Mouse (Mus musculus) lung, postnatal 0 days (tissue): ENCODE results near the gene Pdpn. TPM values are rescaled to one million over a fixed set of nuclear protein-coding genes. Genes with fewer than 3 reads are reported as not detected.

Experiments used
- ATAC-seq: fragments of 200-750 bp; cut with Nextera tagmentation; 2 replicates; pipeline ENCODE4 v1.8.0; 2017; ENCODE audit warnings: moderate library complexity
- DNase-seq: peaks from one replicate; pipeline ENCODE4 v3.0.0-alpha.2; 2016; ENCODE audit warnings: low spot score
- H3K27ac ChIP-seq: fragments of 300-500 bp; sonication (generic); 2 replicates; pipeline ENCODE4 v1.5.1; 2014; ENCODE audit warnings: antibody characterized with exemption, mild to moderate bottlenecking, low read length, mixed read lengths
- H3K27me3 ChIP-seq: fragments of 300-500 bp; sonication (generic); replicated peaks from 2 replicates; pipeline ENCODE4 v1.6.1; 2014; ENCODE audit warnings: low read length, mixed read lengths; ENCODE audit not compliant: insufficient read depth
- H3K36me3 ChIP-seq: fragments of 300-500 bp; sonication (generic); 2 replicates; pipeline ENCODE4 v1.6.1; 2014; ENCODE audit warnings: low read length, mixed read lengths; ENCODE audit not compliant: insufficient read depth
- H3K4me1 ChIP-seq: fragments of 300-500 bp; sonication (generic); 2 replicates; pipeline ENCODE4 v1.6.1; 2014; ENCODE audit warnings: antibody characterized with exemption, low read depth, low read length, mixed read lengths; ENCODE audit not compliant: insufficient read depth
- H3K4me2 ChIP-seq: fragments of 300-500 bp; sonication (generic); replicated peaks from 2 replicates; pipeline ENCODE4 v1.6.1; 2014; ENCODE audit warnings: low read depth, mild to moderate bottlenecking, low read length, moderate library complexity, mixed read lengths
- H3K4me3 ChIP-seq: fragments of 300-500 bp; sonication (generic); 2 replicates; pipeline ENCODE4 v1.5.1; 2014; ENCODE audit warnings: low read depth, low read length
- H3K9ac ChIP-seq: fragments of 300-500 bp; sonication (generic); replicated peaks from 2 replicates; pipeline ENCODE4 v1.6.1; 2014; ENCODE audit warnings: low read depth, mild to moderate bottlenecking
- H3K9me3 ChIP-seq: fragments of 300-500 bp; sonication (generic); 2 replicates; pipeline ENCODE4 v1.6.1; 2016; ENCODE audit warnings: low read length, mixed read lengths
- CTCF ChIP-seq: IDR thresholded peaks from 2 replicates; pipeline ENCODE4 v1.5.1; 2016; ENCODE audit warnings: antibody characterized with exemption, mild to moderate bottlenecking
- EP300 ChIP-seq: IDR thresholded peaks from 2 replicates; pipeline ENCODE4 v1.6.1; 2016; ENCODE audit warnings: antibody characterized with exemption, mild to moderate bottlenecking, control low read depth
- WGBS: fragments of 180-500 bp; shearing (Covaris S2); extraction: QIAGEN DNeasy Blood & Tissue Kit; methylation state at CpG from one replicate; pipeline ENCODE4 v1.1.7; 2014; 5-methylcytosine and 5-hydroxymethylcytosine counted together
- polyA plus RNA-seq: library from polyadenylated mRNA; unstranded; fragments of >200 nt; fragmentation: Nextera tagmentation; extraction: Ambion mirVana; gene quantifications from 2 replicates; pipeline ENCODE4 v1.2.1, GENCODE M21; 2015

Gene Pdpn
- polyA plus RNA-seq, 1 experiment from 2014 or later = 118 TPM

GRCm38 (mm10) chr4:143301875-143302274 is 2.5 kb upstream of the Pdpn start:
- H3K36me3 ChIP-seq = no peaks in the 10 kb centered on the region
- WGBS = 39% methylated on average over 4 of the region's 4 CpGs
- no peaks in the 10 kb centered on the region for H3K4me1 ChIP-seq
- ATAC-seq = no peak
- H3K9ac ChIP-seq = no peak overlapping the region
- H3K27ac ChIP-seq = no peak overlapping the region
- peaks cover 8% of the 10 kb centered on the region; the same call in 1 of the 2 replicates for H3K27me3 ChIP-seq
- TF ChIP-seq CTCF (no peak), EP300 (no peak)
- H3K4me2 ChIP-seq = no peak overlapping the region
- no peaks in the 10 kb centered on the region for H3K9me3 ChIP-seq
- no peak for DNase-seq
- no peak overlapping the region for H3K4me3 ChIP-seq

DNA sequence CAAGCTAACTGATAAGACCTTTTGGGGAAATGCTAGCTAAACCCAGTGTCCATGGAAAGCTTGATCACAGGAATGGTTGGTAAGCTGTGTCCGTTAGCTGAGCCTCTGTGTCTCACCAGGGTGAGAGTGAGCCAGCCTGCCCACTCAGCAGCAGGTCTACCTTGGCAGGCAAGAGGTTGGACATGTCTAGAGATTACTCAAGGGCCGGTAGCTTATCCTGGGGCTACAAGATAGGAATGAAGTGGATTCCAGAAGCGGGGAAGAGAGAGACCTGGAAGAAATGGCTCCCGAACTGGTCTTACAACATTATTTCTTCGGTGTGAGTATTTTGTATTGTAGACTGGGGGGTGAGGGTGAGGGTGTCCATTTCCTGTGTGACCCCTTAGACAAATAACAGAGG is 1.7 kb upstream of the Pdpn start:
- Histone ChIP-seq H3K4me3 (no peak overlapping the region), H3K9ac (no peak overlapping the region), H3K4me2 (no peak overlapping the region), H3K27ac (no peak overlapping the region), H3K4me1 (no peaks in the 10 kb centered on the region), H3K9me3 (no peaks in the 10 kb centered on the region), H3K36me3 (no peaks in the 10 kb centered on the region), H3K27me3 (peaks cover 8% of the 10 kb centered on the region; the same call in 1 of the 2 replicates)
- DNase-seq (peak; percentile 61), ATAC-seq (peak; percentile 61)
- TF ChIP-seq CTCF = no peak
- TF ChIP-seq EP300 = peak; percentile 64
- WGBS = 36% methylated on average over 5 of the region's 5 CpGs

DNA sequence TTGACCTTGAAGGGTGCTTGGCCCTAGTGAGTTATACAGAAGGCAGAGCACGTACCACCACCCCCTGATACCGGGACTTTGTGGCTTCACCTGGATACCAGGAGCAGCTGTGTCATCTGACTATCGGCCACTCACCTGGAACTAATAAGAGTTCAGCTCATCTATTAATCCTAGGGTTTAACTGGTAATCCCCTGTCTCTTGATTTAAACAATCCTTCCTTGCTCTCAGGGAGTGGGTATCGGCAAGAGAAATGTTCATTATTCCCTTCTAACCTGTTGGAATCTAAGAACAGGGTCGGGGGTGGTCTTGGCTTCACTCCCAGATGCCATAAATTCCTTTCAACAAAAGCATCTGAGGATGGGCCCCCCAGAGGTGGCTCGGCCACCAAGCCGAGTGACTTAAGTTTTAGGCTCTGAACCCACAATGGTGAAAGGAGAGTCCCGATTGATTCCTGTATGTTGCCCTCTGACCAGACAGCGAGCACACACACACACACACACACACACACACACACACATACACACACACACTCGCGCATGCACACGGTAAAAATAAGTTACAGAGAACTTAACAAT is 837 bp upstream of the Pdpn start:
- TF ChIP-seq EP300 (no peak), CTCF (no peak)
- H3K4me3 ChIP-seq = no peak overlapping the region
- H3K36me3 ChIP-seq = no peaks in the 10 kb centered on the region
- no peak overlapping the region for H3K27ac ChIP-seq
- DNase-seq (no peak), ATAC-seq (no peak)
- H3K4me1 ChIP-seq = no peaks in the 10 kb centered on the region
- WGBS = 13% methylated on average over 12 of the region's 12 CpGs
- peaks cover 8% of the 10 kb centered on the region; the same call in 1 of the 2 replicates for H3K27me3 ChIP-seq
- no peaks in the 10 kb centered on the region for H3K9me3 ChIP-seq
- peak overlapping the region; percentile 58 for H3K4me2 ChIP-seq
- no peak overlapping the region for H3K9ac ChIP-seq

GRCm38 (mm10) chr4:143298431-143299315 is 691 bp downstream of the Pdpn start:
- TF ChIP-seq CTCF = no peak
- no peak for TF ChIP-seq EP300
- Histone ChIP-seq H3K4me2 (peak overlapping the region; percentile 58), H3K36me3 (no peaks in the 10 kb centered on the region), H3K9ac (peak overlapping the region; percentile 9; the same call in 1 of the 2 replicates), H3K27ac (0 out of 2 replicates have a peak overlapping the region, but pooled peaks have one; percentile 28), H3K27me3 (peaks cover 8% of the 10 kb centered on the region; the same call in 1 of the 2 replicates), H3K4me1 (0 out of 2 replicates have a peak, but pooled peaks cover 4% of the 10 kb centered on the region), H3K4me3 (peak overlapping the region; percentile 24), H3K9me3 (no peaks in the 10 kb centered on the region)
- ATAC-seq (no peak), DNase-seq (peak; percentile 13)
- 10% methylated on average over 24 of the region's 24 CpGs for WGBS

DNA sequence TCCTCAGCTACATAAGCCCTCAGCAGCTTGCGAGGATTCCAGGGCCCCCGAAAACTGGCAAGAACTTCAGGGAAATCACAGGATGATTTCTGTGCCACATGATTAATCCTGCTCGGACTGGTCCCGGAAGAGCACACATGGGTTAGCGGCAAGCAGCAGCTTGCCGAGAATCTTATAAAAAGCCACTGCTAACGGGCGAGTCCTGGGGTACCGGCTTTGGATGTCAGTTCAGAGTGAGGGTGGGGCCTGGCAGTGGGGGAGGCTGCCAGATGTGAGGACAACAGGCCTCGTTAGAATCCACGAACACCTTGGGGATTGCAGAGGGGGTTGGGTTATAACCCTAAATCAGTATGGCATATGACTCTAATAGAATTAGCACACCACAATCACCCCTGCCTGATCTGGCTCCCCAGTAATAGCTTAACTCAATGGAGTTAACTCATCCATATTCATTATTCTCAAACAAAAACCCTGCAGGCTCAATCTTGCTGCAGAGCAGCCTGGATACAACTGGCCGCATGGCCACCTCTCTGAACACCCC is 2.3 kb downstream of the Pdpn start:
- H3K9me3 ChIP-seq = no peaks in the 10 kb centered on the region
- 16% methylated on average over 12 of the region's 12 CpGs for WGBS
- peaks cover 8% of the 10 kb centered on the region; the same call in 1 of the 2 replicates for H3K27me3 ChIP-seq
- 0 out of 2 replicates have a peak overlapping the region, but pooled peaks have one; percentile 5 for H3K4me3 ChIP-seq
- no peak overlapping the region for H3K9ac ChIP-seq
- peak overlapping the region; percentile 41 for H3K4me2 ChIP-seq
- DNase-seq (no peak), ATAC-seq (no peak)
- TF ChIP-seq EP300 = no peak
- TF ChIP-seq CTCF = no peak
- 0 out of 2 replicates have a peak, but pooled peaks cover 4% of the 10 kb centered on the region for H3K4me1 ChIP-seq
- no peaks in the 10 kb centered on the region for H3K36me3 ChIP-seq
- H3K27ac ChIP-seq = peak overlapping the region; percentile 58

DNA sequence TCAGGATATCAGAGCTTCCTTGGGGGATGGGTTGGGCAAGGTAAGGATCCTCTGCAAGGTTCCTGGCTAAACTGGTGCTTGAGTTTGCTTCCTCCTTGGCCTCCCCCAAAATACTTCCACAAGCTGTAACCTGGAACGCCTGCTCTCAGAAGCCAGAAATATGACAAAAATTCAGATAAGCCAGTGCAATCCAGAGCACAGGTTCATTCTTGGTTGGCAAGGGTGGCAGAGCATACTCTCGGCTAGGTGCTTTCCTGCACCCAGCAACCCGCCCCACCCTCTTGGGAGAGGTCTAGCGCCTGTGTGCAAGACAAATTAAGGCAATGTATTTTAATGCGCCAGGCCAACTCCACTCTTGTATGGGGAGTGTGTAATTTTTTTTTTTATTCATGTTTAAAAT is 3.2 kb downstream of the Pdpn start:
- ATAC-seq (peak; percentile 83), DNase-seq (peak; percentile 79)
- H3K4me2 ChIP-seq = no peak overlapping the region
- 0 out of 2 replicates have a peak, but pooled peaks cover 4% of the 10 kb centered on the region for H3K4me1 ChIP-seq
- H3K27me3 ChIP-seq = peaks cover 8% of the 10 kb centered on the region; the same call in 1 of the 2 replicates
- H3K27ac ChIP-seq = peak overlapping the region; percentile 64
- 54% methylated on average over 5 of the region's 5 CpGs for WGBS
- TF ChIP-seq EP300 (peak; percentile 94), CTCF (no peak)
- H3K36me3 ChIP-seq = no peaks in the 10 kb centered on the region
- no peak overlapping the region for H3K9ac ChIP-seq
- no peaks in the 10 kb centered on the region for H3K9me3 ChIP-seq
- no peak overlapping the region for H3K4me3 ChIP-seq
